Mouse (Mus musculus): ENCODE measurements around the gene Actn4. TPM values are rescaled to one million over a fixed set of nuclear protein-coding genes. Genes with fewer than 3 reads are reported as not detected.

The Actn4 gene
- polyA plus RNA-seq, 1 experiment from 2014 or later, result 413 TPM

GRCm38 (mm10) chr7:28924802-28925201 is 37.3 kb downstream of the Actn4 start:
- Histone ChIP-seq H3K4me2 (ENCODE audit: low read depth, low read length) (peak overlapping the region; percentile 29), H3K4me3 (replicated peaks; ENCODE audit: low read length) (no peak overlapping the region), H3K36me3 (ENCODE audit: control insufficient read depth, insufficient read depth, low read length) (0 out of 2 replicates have a peak, but pooled peaks cover 5% of the 10 kb centered on the region), H3K27me3 (ENCODE audit: control insufficient read depth, insufficient read depth, low read length) (no peaks in the 10 kb centered on the region), H3K9me3 (replicated peaks; ENCODE audit: control insufficient read depth, low read length) (no peaks in the 10 kb centered on the region), H3K27ac (ENCODE audit: low read length) (peak overlapping the region; percentile 95), H3K9ac (ENCODE audit: low read length) (peak overlapping the region; percentile 64), H3K4me1 (ENCODE audit: control insufficient read depth, insufficient read depth, low read length) (peaks cover 79% of the 10 kb centered on the region)
- WGBS, result 57% methylated on average over 3 of the region's 3 CpGs
- no peak for ATAC-seq (ENCODE audit: insufficient read depth, low FRiP score)

GRCm38 (mm10) chr7:28923865-28924291 is 38.3 kb downstream of the Actn4 start:
- Histone ChIP-seq H3K9ac (ENCODE audit: low read length) (peak overlapping the region; percentile 64; the same call in 1 of the 2 replicates), H3K4me1 (ENCODE audit: control insufficient read depth, insufficient read depth, low read length) (peaks cover 79% of the 10 kb centered on the region), H3K4me3 (replicated peaks; ENCODE audit: low read length) (no peak overlapping the region), H3K4me2 (ENCODE audit: low read depth, low read length) (no peak overlapping the region), H3K27me3 (ENCODE audit: control insufficient read depth, insufficient read depth, low read length) (no peaks in the 10 kb centered on the region), H3K9me3 (replicated peaks; ENCODE audit: control insufficient read depth, low read length) (no peaks in the 10 kb centered on the region), H3K36me3 (ENCODE audit: control insufficient read depth, insufficient read depth, low read length) (0 out of 2 replicates have a peak, but pooled peaks cover 5% of the 10 kb centered on the region), H3K27ac (ENCODE audit: low read length) (peak overlapping the region; percentile 95)
- ATAC-seq (ENCODE audit: insufficient read depth, low FRiP score), result no peak
- 10% methylated on average over 4 of the region's 4 CpGs for WGBS

- Histone ChIP-seq H3K9ac (ENCODE audit: low read length) (no peak overlapping the region; the same call in 1 of the 2 replicates), H3K27ac (ENCODE audit: low read length) (peak overlapping the region; percentile 95; the same call in 1 of the 2 replicates), H3K4me2 (ENCODE audit: low read depth, low read length) (no peak overlapping the region), H3K4me1 (ENCODE audit: control insufficient read depth, insufficient read depth, low read length) (peaks cover 88% of the 10 kb centered on the region), H3K36me3 (ENCODE audit: control insufficient read depth, insufficient read depth, low read length) (0 out of 2 replicates have a peak, but pooled peaks cover 5% of the 10 kb centered on the region), H3K4me3 (replicated peaks; ENCODE audit: low read length) (no peak overlapping the region), H3K9me3 (replicated peaks; ENCODE audit: control insufficient read depth, low read length) (no peaks in the 10 kb centered on the region), H3K27me3 (ENCODE audit: control insufficient read depth, insufficient read depth, low read length) (no peaks in the 10 kb centered on the region)
- 64% methylated on average over 4 of the region's 4 CpGs for WGBS
- no peak for ATAC-seq (ENCODE audit: insufficient read depth, low FRiP score)
These were observed 39.5 kb downstream of the Actn4 start for GRCm38 (mm10) chr7:28922606-28923005.

- Histone ChIP-seq H3K9ac (ENCODE audit: low read length) (no peak overlapping the region), H3K27me3 (ENCODE audit: control insufficient read depth, insufficient read depth, low read length) (no peaks in the 10 kb centered on the region), H3K4me2 (ENCODE audit: low read depth, low read length) (no peak overlapping the region), H3K27ac (ENCODE audit: low read length) (peak overlapping the region; percentile 77), H3K4me1 (ENCODE audit: control insufficient read depth, insufficient read depth, low read length) (peaks cover 95% of the 10 kb centered on the region), H3K9me3 (replicated peaks; ENCODE audit: control insufficient read depth, low read length) (no peaks in the 10 kb centered on the region), H3K36me3 (ENCODE audit: control insufficient read depth, insufficient read depth, low read length) (0 out of 2 replicates have a peak, but pooled peaks cover 5% of the 10 kb centered on the region), H3K4me3 (replicated peaks; ENCODE audit: low read length) (no peak overlapping the region)
- no peak for ATAC-seq (ENCODE audit: insufficient read depth, low FRiP score)
- 73% methylated on average over 8 of the region's 8 CpGs for WGBS
These were observed 40.2 kb downstream of the Actn4 start for GRCm38 (mm10) chr7:28921722-28922465.

GRCm38 (mm10) chr7:28921178-28921577 is 41.0 kb downstream of the Actn4 start:
- no peaks in the 10 kb centered on the region for H3K27me3 ChIP-seq (ENCODE audit: control insufficient read depth, insufficient read depth, low read length)
- 75% methylated on average over 3 of the region's 3 CpGs for WGBS
- ATAC-seq (ENCODE audit: insufficient read depth, low FRiP score), result no peak
- no peak overlapping the region for H3K4me2 ChIP-seq (ENCODE audit: low read depth, low read length)
- H3K4me3 ChIP-seq (replicated peaks; ENCODE audit: low read length), result no peak overlapping the region
- H3K27ac ChIP-seq (ENCODE audit: low read length), result peak overlapping the region; percentile 77; the same call in 1 of the 2 replicates
- H3K36me3 ChIP-seq (ENCODE audit: control insufficient read depth, insufficient read depth, low read length), result 0 out of 2 replicates have a peak, but pooled peaks cover 5% of the 10 kb centered on the region
- no peaks in the 10 kb centered on the region for H3K9me3 ChIP-seq (replicated peaks; ENCODE audit: control insufficient read depth, low read length)
- H3K4me1 ChIP-seq (ENCODE audit: control insufficient read depth, insufficient read depth, low read length), result peaks cover 90% of the 10 kb centered on the region
- no peak overlapping the region; the same call in 1 of the 2 replicates for H3K9ac ChIP-seq (ENCODE audit: low read length)

- Histone ChIP-seq H3K4me1 (ENCODE audit: control insufficient read depth, insufficient read depth, low read length) (peaks cover 76% of the 10 kb centered on the region), H3K36me3 (ENCODE audit: control insufficient read depth, insufficient read depth, low read length) (peaks cover 12% of the 10 kb centered on the region), H3K4me3 (replicated peaks; ENCODE audit: low read length) (no peak overlapping the region), H3K9me3 (replicated peaks; ENCODE audit: control insufficient read depth, low read length) (no peaks in the 10 kb centered on the region), H3K27ac (ENCODE audit: low read length) (peak overlapping the region; percentile 77), H3K27me3 (ENCODE audit: control insufficient read depth, insufficient read depth, low read length) (no peaks in the 10 kb centered on the region), H3K4me2 (ENCODE audit: low read depth, low read length) (0 out of 2 replicates have a peak overlapping the region, but pooled peaks have one; percentile 20), H3K9ac (ENCODE audit: low read length) (peak overlapping the region; percentile 34)
- 11% methylated on average over 6 of the region's 6 CpGs for WGBS
- peak; percentile 61 for ATAC-seq (ENCODE audit: insufficient read depth, low FRiP score)
These were observed 42.3 kb downstream of the Actn4 start for GRCm38 (mm10) chr7:28919815-28920214.

- 44% methylated on average over 8 of the region's 8 CpGs for WGBS
- no peak overlapping the region for H3K9ac ChIP-seq (ENCODE audit: low read length)
These were observed 43.6 kb downstream of the Actn4 start for GRCm38 (mm10) chr7:28918540-28918939.

GRCm38 (mm10) chr7:28917503-28918426 is 44.4 kb downstream of the Actn4 start:
- 42% methylated on average over 10 of the region's 10 CpGs for WGBS
- no peak overlapping the region for H3K4me2 ChIP-seq (ENCODE audit: low read depth, low read length)
- H3K27ac ChIP-seq (ENCODE audit: low read length), result peak overlapping the region; percentile 77
- H3K4me1 ChIP-seq (ENCODE audit: control insufficient read depth, insufficient read depth, low read length), result peaks cover 56% of the 10 kb centered on the region
- H3K36me3 ChIP-seq (ENCODE audit: control insufficient read depth, insufficient read depth, low read length), result peaks cover 24% of the 10 kb centered on the region
- H3K9me3 ChIP-seq (replicated peaks; ENCODE audit: control insufficient read depth, low read length), result no peaks in the 10 kb centered on the region
- no peaks in the 10 kb centered on the region for H3K27me3 ChIP-seq (ENCODE audit: control insufficient read depth, insufficient read depth, low read length)
- ATAC-seq (ENCODE audit: insufficient read depth, low FRiP score), result peak; percentile 54; the same call in 1 of the 2 replicates
- no peak overlapping the region; the same call in 1 of the 2 replicates for H3K9ac ChIP-seq (ENCODE audit: low read length)
- no peak overlapping the region for H3K4me3 ChIP-seq (replicated peaks; ENCODE audit: low read length)

More at GRCm38 (mm10) chr7:28918540-28918939, 43.6 kb downstream of the Actn4 start:
- ATAC-seq (ENCODE audit: insufficient read depth, low FRiP score), result no peak
- Histone ChIP-seq H3K4me3 (replicated peaks; ENCODE audit: low read length) (no peak overlapping the region), H3K9me3 (replicated peaks; ENCODE audit: control insufficient read depth, low read length) (no peaks in the 10 kb centered on the region), H3K4me2 (ENCODE audit: low read depth, low read length) (no peak overlapping the region), H3K4me1 (ENCODE audit: control insufficient read depth, insufficient read depth, low read length) (peaks cover 64% of the 10 kb centered on the region), H3K27ac (ENCODE audit: low read length) (peak overlapping the region; percentile 77), H3K36me3 (ENCODE audit: control insufficient read depth, insufficient read depth, low read length) (peaks cover 17% of the 10 kb centered on the region), H3K27me3 (ENCODE audit: control insufficient read depth, insufficient read depth, low read length) (no peaks in the 10 kb centered on the region)

Measured in stomach, embryonic 16.5 days (tissue).